Mouse (Mus musculus) c-Kit-positive CD71-positive TER-119-positive erythroid progenitor cells, embryonic 14.5 days (primary cell): ENCODE results near the gene Tmem231.

ENCODE experiments used
- DNase-seq: peaks from one replicate; pipeline ENCODE4 v3.0.0-alpha.2; 2013; ENCODE audit warnings: low spot score

The Tmem231 gene

GRCm38 (mm10) chr8:111905500-111906121 lies 28.1 kb downstream of the Tmem231 start:
- DNase-seq, result no peak

GRCm38 (mm10) chr8:111902080-111902479 lies 31.6 kb downstream of the Tmem231 start:
- DNase-seq, result no peak

- DNase-seq, result no peak
These were observed 35.1 kb downstream of the Tmem231 start for GRCm38 (mm10) chr8:111898586-111898985.

- no peak for DNase-seq
These were observed 38.7 kb downstream of the Tmem231 start for GRCm38 (mm10) chr8:111894955-111895354.

- DNase-seq, result no peak
These were observed 41.1 kb downstream of the Tmem231 start for GRCm38 (mm10) chr8:111892615-111893014.

- no peak for DNase-seq
These were observed 41.7 kb downstream of the Tmem231 start for GRCm38 (mm10) chr8:111891983-111892382.

GRCm38 (mm10) chr8:111890911-111891303 lies 42.8 kb downstream of the Tmem231 start:
- DNase-seq, result no peak

- no peak for DNase-seq
These were observed 43.5 kb downstream of the Tmem231 start for GRCm38 (mm10) chr8:111889931-111890910.

GRCm38 (mm10) chr8:111888091-111888650 lies 45.5 kb downstream of the Tmem231 start:
- no peak for DNase-seq

- no peak for DNase-seq
These were observed 46.2 kb downstream of the Tmem231 start for GRCm38 (mm10) chr8:111887479-111887878.

- no peak for DNase-seq
These were observed 50.1 kb downstream of the Tmem231 start for GRCm38 (mm10) chr8:111883615-111884014.

- DNase-seq, result peak; percentile 40
These were observed 52.1 kb downstream of the Tmem231 start for GRCm38 (mm10) chr8:111881591-111881990.

- no peak for DNase-seq
These were observed 56.0 kb downstream of the Tmem231 start for GRCm38 (mm10) chr8:111877711-111878110.

GRCm38 (mm10) chr8:111876355-111876948 lies 57.2 kb downstream of the Tmem231 start, which contains the start of gene Tmem170:
Gene Tmem170 (minus strand): TSS chr8:111876750.
- DNase-seq, result peak; percentile 99

GRCm38 (mm10) chr8:111875758-111876157 lies 57.9 kb downstream of the Tmem231 start:
- DNase-seq, result no peak

- DNase-seq, result no peak
These were observed 62.4 kb downstream of the Tmem231 start for GRCm38 (mm10) chr8:111871278-111871677.

- no peak for DNase-seq
These were observed 63.3 kb downstream of the Tmem231 start for GRCm38 (mm10) chr8:111870379-111870778.

- no peak for DNase-seq
These were observed 65.0 kb downstream of the Tmem231 start for GRCm38 (mm10) chr8:111868664-111869063.

- DNase-seq, result no peak
These were observed 67.8 kb downstream of the Tmem231 start for GRCm38 (mm10) chr8:111865857-111866256.

GRCm38 (mm10) chr8:111865130-111865852 lies 68.4 kb downstream of the Tmem231 start:
- DNase-seq, result no peak

- DNase-seq, result no peak
These were observed 69.0 kb downstream of the Tmem231 start for GRCm38 (mm10) chr8:111864648-111865047.

- no peak for DNase-seq
These were observed 70.4 kb downstream of the Tmem231 start for GRCm38 (mm10) chr8:111863280-111863679.
